Mouse (Mus musculus): ENCODE measurements around the gene Olfr787. TPM values are rescaled to one million over a fixed set of nuclear protein-coding genes. Genes with fewer than 3 reads are reported as not detected.

The Olfr787 gene
- not detected in 2 replicates for polyA plus RNA-seq (2012; rRNA removed)

GRCm38 (mm10) chr10:129461562-129461961 is at the start of gene Olfr787:
TSS of gene Olfr787 (plus strand) at chr10:129461862.

GRCm38 (mm10) chr10:129427006-129427405 is 34.7 kb upstream of the Olfr787 start, which contains the start of gene Olfr786:
TSS of gene Olfr786 (plus strand) at chr10:129427306.

GRCm38 (mm10) chr10:129470698-129471097 is 9.0 kb downstream of the Olfr787 start, which contains the start of gene Olfr788:
TSS of gene Olfr788 (plus strand) at chr10:129470998.

GRCm38 (mm10) chr10:129484452-129484851 is 22.8 kb downstream of the Olfr787 start, which contains the start of gene Olfr789:
TSS of gene Olfr789 (plus strand) at chr10:129484752.

GRCm38 (mm10) chr10:129498192-129498591 is 36.5 kb downstream of the Olfr787 start, which contains the start of gene Olfr790:
TSS of gene Olfr790 (plus strand) at chr10:129498492.

Other genes starting within 250 kb of the Olfr787 start
- not detected in 2 replicates for gene Olfr774, start 225.7 kb upstream of the Olfr787 start, polyA plus RNA-seq (2012; rRNA removed)
- gene Olfr775, start 213.4 kb upstream of the Olfr787 start, polyA plus RNA-seq (2012; rRNA removed) = not detected in 2 replicates
- not detected in 2 replicates for gene Olfr776, start 202.7 kb upstream of the Olfr787 start, polyA plus RNA-seq (2012; rRNA removed)
- gene Olfr777, start 190.4 kb upstream of the Olfr787 start, polyA plus RNA-seq (2012; rRNA removed) = not detected in 2 replicates
- not detected in 2 replicates for gene Olfr780, start 143.7 kb upstream of the Olfr787 start, polyA plus RNA-seq (2012; rRNA removed)
- not detected in 2 replicates for gene Olfr781, start 133.0 kb upstream of the Olfr787 start, polyA plus RNA-seq (2012; rRNA removed)
- gene Olfr782, start 113.0 kb upstream of the Olfr787 start, polyA plus RNA-seq (2012; rRNA removed) = not detected in 2 replicates
- 0.02 TPM in 1 of 2 replicates, not detected in the other for gene Olfr784, start 77.8 kb upstream of the Olfr787 start, polyA plus RNA-seq (2012; rRNA removed)
- gene Olfr785, start 56.4 kb upstream of the Olfr787 start, polyA plus RNA-seq (2012; rRNA removed) = not detected in 2 replicates
- gene Olfr786, start 34.6 kb upstream of the Olfr787 start, polyA plus RNA-seq (2012; rRNA removed) = not detected in 2 replicates
- gene Olfr788, start 9.1 kb downstream of the Olfr787 start, polyA plus RNA-seq (2012; rRNA removed) = not detected in 2 replicates
- not detected in 2 replicates for gene Olfr789, start 22.9 kb downstream of the Olfr787 start, polyA plus RNA-seq (2012; rRNA removed)
- gene Olfr790, start 36.6 kb downstream of the Olfr787 start, polyA plus RNA-seq (2012; rRNA removed) = not detected in 2 replicates
- gene Olfr791, start 59.9 kb downstream of the Olfr787 start, polyA plus RNA-seq (2012; rRNA removed) = 0.04 TPM in 1 of 2 replicates, not detected in the other
- not detected in 2 replicates for gene Olfr792, start 77.3 kb downstream of the Olfr787 start, polyA plus RNA-seq (2012; rRNA removed)
- not detected in 2 replicates for gene Olfr794, start 105.8 kb downstream of the Olfr787 start, polyA plus RNA-seq (2012; rRNA removed)
- not detected in 2 replicates for gene Olfr796, start 150.7 kb downstream of the Olfr787 start, polyA plus RNA-seq (2012; rRNA removed)
- not detected in 2 replicates for gene Olfr798, start 166.1 kb downstream of the Olfr787 start, polyA plus RNA-seq (2012; rRNA removed)
- not detected in 2 replicates for gene Olfr799, start 175.6 kb downstream of the Olfr787 start, polyA plus RNA-seq (2012; rRNA removed)
- not detected in 2 replicates for gene Olfr800, start 195.8 kb downstream of the Olfr787 start, polyA plus RNA-seq (2012; rRNA removed)
- gene Olfr801, start 212.0 kb downstream of the Olfr787 start, polyA plus RNA-seq (2012; rRNA removed) = not detected in 2 replicates
- gene Olfr802, start 226.3 kb downstream of the Olfr787 start, polyA plus RNA-seq (2012; rRNA removed) = not detected in 2 replicates
- gene Olfr803, start 232.4 kb downstream of the Olfr787 start, polyA plus RNA-seq (2012; rRNA removed) = not detected in 2 replicates
- not detected in 2 replicates for gene Olfr804, start 241.3 kb downstream of the Olfr787 start, polyA plus RNA-seq (2012; rRNA removed)